Mouse (Mus musculus) thymus, postnatal 14 days (tissue): ENCODE measurements around the gene Cdh26.

Source experiments
- DNase-seq: peaks from one replicate; pipeline ENCODE4 v3.0.0; 2021

Gene Cdh26

DNA sequence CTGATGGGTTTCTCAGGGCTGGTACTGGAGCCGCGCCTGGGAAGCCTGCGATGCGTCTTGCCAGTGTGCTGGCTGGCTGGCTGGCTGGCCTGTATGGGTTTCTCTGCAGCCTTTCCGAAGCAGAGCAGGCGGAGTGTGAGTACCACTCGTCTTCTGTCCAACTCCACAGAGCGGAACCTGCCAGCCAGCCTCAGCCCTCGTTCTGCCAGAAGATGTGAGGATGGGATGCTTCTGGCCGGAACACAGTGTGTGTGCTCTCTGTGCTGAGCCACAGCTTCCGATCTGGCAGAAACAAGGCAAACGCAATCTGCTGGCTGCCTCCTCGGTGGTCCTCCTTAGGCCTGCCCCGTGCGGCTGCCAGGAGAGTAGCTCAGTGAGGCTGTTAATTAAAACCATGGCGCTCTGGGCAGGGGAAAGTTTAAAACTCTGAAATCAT is 83.3 kb downstream of the Cdh26 start:
- no peak for DNase-seq

GRCm38 (mm10) chr2:178516421-178516820 is 86.1 kb downstream of the Cdh26 start:
- DNase-seq, result no peak

- DNase-seq, result no peak
Measured at GRCm38 (mm10) chr2:178516941-178517340, 86.6 kb downstream of the Cdh26 start.

GRCm38 (mm10) chr2:178519321-178519720 is 89.0 kb downstream of the Cdh26 start:
- DNase-seq, result no peak

- no peak for DNase-seq
Measured at GRCm38 (mm10) chr2:178520216-178520615, 89.9 kb downstream of the Cdh26 start.

DNA sequence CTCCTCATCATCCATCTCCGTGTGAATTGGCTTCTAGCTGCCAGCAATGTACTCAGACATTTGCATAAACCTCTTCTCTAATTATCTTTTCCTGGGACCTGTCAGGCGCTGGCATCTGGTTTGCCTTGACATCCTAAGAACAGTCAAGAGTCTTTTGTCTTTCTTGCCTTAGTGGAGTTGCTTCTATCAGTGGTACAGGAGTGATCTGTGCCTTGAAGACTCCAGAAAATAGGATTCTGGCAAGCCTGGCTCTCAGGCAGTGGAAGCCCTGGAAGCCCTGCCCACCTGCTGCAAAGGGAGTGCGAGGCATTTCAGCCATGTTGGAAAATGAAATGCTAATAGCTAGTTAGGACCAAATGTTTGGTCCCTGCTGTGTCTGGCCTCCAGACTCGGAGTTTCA is 92.0 kb downstream of the Cdh26 start:
- no peak for DNase-seq

- DNase-seq, result no peak
Measured at GRCm38 (mm10) chr2:178522786-178523185, 92.5 kb downstream of the Cdh26 start.

- DNase-seq, result no peak
Measured at GRCm38 (mm10) chr2:178526776-178527175, 96.4 kb downstream of the Cdh26 start.

- no peak for DNase-seq
Measured at GRCm38 (mm10) chr2:178531226-178531625, 100.9 kb downstream of the Cdh26 start.

- no peak for DNase-seq
Measured at GRCm38 (mm10) chr2:178536574-178536973, 106.2 kb downstream of the Cdh26 start.
